Mouse (Mus musculus): ENCODE results near the gene Pnma1. TPM values are rescaled to one million over a fixed set of nuclear protein-coding genes. Genes with fewer than 3 reads are reported as not detected.

Gene Pnma1
- total and polyA plus RNA-seq, 3 experiments: 0.28 to 0.43 TPM; not detected in 1

- no peak for DNase-seq
Observed at GRCm38 (mm10) chr12:84107692-84108091, 40.6 kb downstream of the Pnma1 start.

GRCm38 (mm10) chr12:84107012-84107411, 41.3 kb downstream of the Pnma1 start:
- DNase-seq: no peak

- DNase-seq: no peak
Observed at GRCm38 (mm10) chr12:84101493-84101845, 46.8 kb downstream of the Pnma1 start.

GRCm38 (mm10) chr12:84100604-84101492, 47.4 kb downstream of the Pnma1 start, which contains the start of gene Acot6:
Gene Acot6 (plus strand): TSS chr12:84100654.
- DNase-seq: peak; percentile 70

GRCm38 (mm10) chr12:84100071-84100470, 48.2 kb downstream of the Pnma1 start:
- DNase-seq: peak; percentile 38

GRCm38 (mm10) chr12:84099605-84100004, 48.7 kb downstream of the Pnma1 start:
- no peak for DNase-seq

Other genes starting within 250 kb of the Pnma1 start
- gene Numb, start 226.6 kb downstream of the Pnma1 start, total RNA-seq (2021): 10 to 100 TPM; 49.9 to 53.8 TPM
- gene Numb, start 226.6 kb downstream of the Pnma1 start, polyA plus RNA-seq (2012; rRNA removed): 68.9 and 69.9 TPM in 2 replicates
- gene Riox1, start 197.9 kb downstream of the Pnma1 start, total RNA-seq (2021): 10 to 100 TPM; 11.9 to 12.4 TPM
- gene Riox1, start 197.9 kb downstream of the Pnma1 start, polyA plus RNA-seq (2012; rRNA removed): 27.4 and 34.8 TPM in 2 replicates
- not detected for gene Heatr4, start 163.6 kb downstream of the Pnma1 start, total RNA-seq (2021)
- gene Heatr4, start 163.6 kb downstream of the Pnma1 start, polyA plus RNA-seq (2012; rRNA removed): not detected in 2 replicates
- gene Acot2, start 160.6 kb downstream of the Pnma1 start, total RNA-seq (2021): 10 to 100 TPM; 19.5 to 26.1 TPM
- 20.9 and 31.7 TPM in 2 replicates for gene Acot2, start 160.6 kb downstream of the Pnma1 start, polyA plus RNA-seq (2012; rRNA removed)
- gene Acot1, start 139.0 kb downstream of the Pnma1 start, total RNA-seq (2021): 10 to 100 TPM; 11.8 TPM
- 2.9 and 4.1 TPM in 2 replicates for gene Acot1, start 139.0 kb downstream of the Pnma1 start, polyA plus RNA-seq (2012; rRNA removed)
- 1 to 10 TPM; 2.3 to 3.1 TPM for gene Acot4, start 110.1 kb downstream of the Pnma1 start, total RNA-seq (2021)
- 5.0 and 5.6 TPM in 2 replicates for gene Acot4, start 110.1 kb downstream of the Pnma1 start, polyA plus RNA-seq (2012; rRNA removed)
- gene Gm49366, start 109.6 kb downstream of the Pnma1 start, total RNA-seq (2021): not detected
- gene Gm49366, start 109.6 kb downstream of the Pnma1 start, polyA plus RNA-seq (2012; rRNA removed): not detected in 2 replicates
- gene Acot3, start 96.3 kb downstream of the Pnma1 start, total RNA-seq (2021): under 1 TPM; 0.14 to 0.46 TPM
- gene Acot3, start 96.3 kb downstream of the Pnma1 start, polyA plus RNA-seq (2012; rRNA removed): 0.47 and 1.0 TPM in 2 replicates
- gene Acot5, start 79.2 kb downstream of the Pnma1 start, total RNA-seq (2021): under 1 TPM; 0.23 to 0.35 TPM
- 0.19 and 0.52 TPM in 2 replicates for gene Acot5, start 79.2 kb downstream of the Pnma1 start, polyA plus RNA-seq (2012; rRNA removed)
- 1 to 10 TPM; 3.9 to 6.0 TPM for gene Acot6, start 47.8 kb downstream of the Pnma1 start, total RNA-seq (2021)
- gene Acot6, start 47.8 kb downstream of the Pnma1 start, polyA plus RNA-seq (2012; rRNA removed): 4.6 and 5.6 TPM in 2 replicates
- gene Dnal1, start 34.1 kb downstream of the Pnma1 start, total RNA-seq (2021): 10 to 100 TPM; 15.7 to 18.6 TPM
- gene Dnal1, start 34.1 kb downstream of the Pnma1 start, polyA plus RNA-seq (2012; rRNA removed): 2.6 and 3.3 TPM in 2 replicates
- gene Elmsan1, start 70.4 kb upstream of the Pnma1 start, total RNA-seq (2021): 10 to 100 TPM; 17.0 to 22.7 TPM
- gene Elmsan1, start 70.4 kb upstream of the Pnma1 start, polyA plus RNA-seq (2012; rRNA removed): 14.4 and 20.4 TPM in 2 replicates
- gene Ptgr2, start 136.7 kb upstream of the Pnma1 start, total RNA-seq (2021): 10 to 100 TPM; 75.1 to 99.4 TPM
- gene Ptgr2, start 136.7 kb upstream of the Pnma1 start, polyA plus RNA-seq (2012; rRNA removed): 4.2 and 7.6 TPM in 2 replicates
- 10 to 100 TPM; 26.4 to 39.6 TPM for gene Zfp410, start 168.4 kb upstream of the Pnma1 start, total RNA-seq (2021)
- 8.3 and 11.5 TPM in 2 replicates for gene Zfp410, start 168.4 kb upstream of the Pnma1 start, polyA plus RNA-seq (2012; rRNA removed)
- gene Coq6, start 213.2 kb upstream of the Pnma1 start, total RNA-seq (2021): 10 to 100 TPM; 57.3 to 59.7 TPM
- gene Coq6, start 213.2 kb upstream of the Pnma1 start, polyA plus RNA-seq (2012; rRNA removed): 65.9 and 78.5 TPM in 2 replicates
- gene Fam161b, start 213.3 kb upstream of the Pnma1 start, total RNA-seq (2021): 1 to 10 TPM; 2.0 to 2.3 TPM
- 0.87 and 0.99 TPM in 2 replicates for gene Fam161b, start 213.3 kb upstream of the Pnma1 start, polyA plus RNA-seq (2012; rRNA removed)

All from adrenal gland, adult 2 months (tissue).